8 mouse cellular contexts compared by ENCODE assay signal in the genomic region with DNA sequence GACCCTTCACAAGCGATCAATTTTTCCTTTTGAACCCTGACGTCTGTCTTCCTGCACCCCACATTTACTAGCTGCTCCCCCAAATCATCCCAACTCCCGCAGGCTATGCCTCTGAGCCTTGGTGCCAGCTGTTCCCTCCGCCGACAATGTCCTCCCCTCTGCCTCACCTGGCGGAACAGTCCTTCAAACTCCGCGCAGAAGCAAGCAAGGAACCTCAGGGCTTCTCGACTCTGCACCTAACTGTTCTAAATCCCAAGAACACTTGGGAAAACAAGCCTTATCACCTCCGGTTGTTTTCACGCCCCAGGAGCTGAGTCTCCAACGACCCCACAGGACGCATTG. TPM values are rescaled to one million over a fixed set of nuclear protein-coding genes. Genes with fewer than 3 reads are reported as not detected.
DNase-seq lines count a peak whose midpoint lies in the region; ATAC-seq lines count a peak whose summit lies in the region.

No protein-coding gene starts in this region.

- H3K9ac ChIP-seq in heart, embryonic 14.5 days (ENCODE audit: low read length): peak overlapping the region; percentile 99

- no peaks in the 10 kb centered on the region for H3K9me3 ChIP-seq in heart, embryonic 14.5 days (ENCODE audit: control insufficient read depth, low read length)

- H3K27me3 ChIP-seq in heart, embryonic 14.5 days (ENCODE audit: control insufficient read depth, insufficient read depth, low read length): no peaks in the 10 kb centered on the region

- DNase-seq in kidney, adult 11 months: peak; percentile 16
- DNase-seq in kidney, adult 18-20 months: no peak
- peak; percentile 51 for DNase-seq in brain, adult 2 months (ENCODE audit: low read depth, low spot score)
- peak; percentile 21 to 41 for DNase-seq in kidney, postnatal 36 days
- peak; percentile 35 for DNase-seq in naive thymus-derived CD4-positive, alpha-beta T cell, adult 2 months (ENCODE audit: low read depth)
- no peak for DNase-seq in ovary, adult 18-20 months (ENCODE audit: low spot score)
- DNase-seq in adipocyte (ENCODE audit: low spot score): no peak

- H3K4me1 ChIP-seq in heart, embryonic 14.5 days (ENCODE audit: control insufficient read depth in 2 of 2, insufficient read depth in 2 of 2, low read length in 2 of 2): peaks cover 0 to 21% of the 10 kb centered on the region in 2 experiments; a peak in 2 of 4 replicates

- ATAC-seq in heart, embryonic 14.5 days (ENCODE audit: insufficient number of reproducible peaks, insufficient read depth, low FRiP score, low read depth): no peak

- H3K27ac ChIP-seq in heart, embryonic 14.5 days (replicated peaks in 1 of 2; ENCODE audit: control insufficient read depth in 1 of 2, insufficient read depth in 1 of 2, low read depth in 2 of 2, low read length in 2 of 2): peak overlapping the region; percentile 91 to 97

- no peaks in the 10 kb centered on the region for H3K36me3 ChIP-seq in heart, embryonic 14.5 days (ENCODE audit: control insufficient read depth, insufficient read depth, low read length)

- peak overlapping the region; percentile 86 to 90 for H3K4me3 ChIP-seq in heart, embryonic 14.5 days (ENCODE audit: control insufficient read depth in 1 of 2, insufficient read depth in 1 of 2, low read depth in 1 of 2, low read length in 2 of 2)

- under 1% methylated on average over 13 of the region's 13 CpGs for WGBS in heart, embryonic 14.5 days

- peak overlapping the region; percentile 79 for H3K4me2 ChIP-seq in heart, embryonic 14.5 days (ENCODE audit: low read length)

RNA-seq across cellular contexts. Expression of a gene that starts 1.3 kb away (rescaled TPM):
- 131 and 139 TPM in 2 replicates for polyA plus RNA-seq in heart, embryonic 14.5 days (2014; fragmentation: Nextera tagmentation; extraction: Ambion mirVana)

Comparison
In these comparisons a context has a peak if more than half of its experiments do, and no peak if none do; other contexts are left out.
1. DNase-seq: peak in kidney, adult 11 months (single experiment), brain, adult 2 months (single experiment), kidney, postnatal 36 days (2 of 2) and naive thymus-derived CD4-positive, alpha-beta T cell, adult 2 months (single experiment); none in kidney, adult 18-20 months (single experiment), ovary, adult 18-20 months (single experiment) and adipocyte (single experiment).